Mouse (Mus musculus) spleen, adult 2 months (tissue): ENCODE results near the gene Csde1. TPM values are rescaled to one million over a fixed set of nuclear protein-coding genes. Genes with fewer than 3 reads are reported as not detected.
A peak's percentile ranks its signal among the peaks of the same experiment; 100 is the strongest.

ENCODE experiments used
- DNase-seq, 2 experiments: peaks; one replicate each; pipeline versions ENCODE4 v3.0.0 to v3.0.0-alpha.2; 2012 to 2021; ENCODE audit warnings: low spot score in 2 of 2, low read depth in 1 of 2
- H3K27ac ChIP-seq: fragments of 200-500 bp; 2 replicates; pipeline ENCODE4 v1.5.1; 2012; ENCODE audit warnings: low read length, inconsistent platforms; ENCODE audit not compliant: insufficient read depth
- H3K27me3 ChIP-seq: fragments of 200-500 bp; 2 replicates; pipeline ENCODE4 v1.6.1; 2012; ENCODE audit warnings: mild to moderate bottlenecking, moderate library complexity, low read length, inconsistent platforms; ENCODE audit not compliant: control insufficient read depth, insufficient read depth
- H3K36me3 ChIP-seq: fragments of 200-500 bp; 2 replicates; pipeline ENCODE4 v1.6.1; 2012; ENCODE audit warnings: mild to moderate bottlenecking, low read length, inconsistent platforms; ENCODE audit not compliant: control insufficient read depth, insufficient read depth
- H3K4me1 ChIP-seq: fragments of 200-500 bp; 2 replicates; pipeline ENCODE4 v1.6.1; 2011; ENCODE audit warnings: inconsistent platforms; ENCODE audit not compliant: control insufficient read depth, insufficient read depth, insufficient read length
- H3K4me3 ChIP-seq: fragments of 200-500 bp; 2 replicates; pipeline ENCODE4 v1.5.1; 2011; ENCODE audit warnings: mild to moderate bottlenecking, inconsistent platforms; ENCODE audit not compliant: insufficient read depth, insufficient read length; ENCODE audit errors: extremely low read depth
- CTCF ChIP-seq: fragments of 200-500 bp; IDR thresholded peaks from 2 replicates; pipeline ENCODE4 v1.5.1; 2011; ENCODE audit warnings: mild to moderate bottlenecking, inconsistent platforms; ENCODE audit not compliant: insufficient read depth, insufficient read length, insufficient replicate concordance; ENCODE audit errors: extremely low read depth
- POLR2A ChIP-seq: fragments of 200-500 bp; IDR thresholded peaks from 2 replicates; pipeline ENCODE4 v1.6.1; 2011; ENCODE audit warnings: low read depth, low read length, inconsistent platforms
- whole genome bisulfite sequencing: fragments of 180-500 bp; shearing (Covaris S2); methylation state at CpG from one replicate; pipeline ENCODE4 v1.1.7; 2018; 5-methylcytosine and 5-hydroxymethylcytosine counted together
- polyA plus RNA-seq: library from polyadenylated mRNA; depleted of rRNA; stranded (reverse); fragments of >200 nt; gene quantifications from 2 replicates; pipeline ENCODE4 v1.2.3, GENCODE M21; 2012

The Csde1 gene
- polyA plus RNA-seq, 1 experiment: 17.1 TPM

- Histone ChIP-seq H3K36me3 (no peaks in the 10 kb centered on the region), H3K27ac (no peak overlapping the region), H3K4me1 (no peaks in the 10 kb centered on the region), H3K27me3 (no peaks in the 10 kb centered on the region), H3K4me3 (no peak overlapping the region)
- no peak for DNase-seq
- 85% methylated on average over 9 of the region's 9 CpGs for WGBS
- TF ChIP-seq CTCF: no peak
- TF ChIP-seq POLR2A: no peak
Measured at GRCm38 (mm10) chr3:103079301-103079700, 59.1 kb downstream of the Csde1 start.

- H3K4me1 ChIP-seq: no peaks in the 10 kb centered on the region
- H3K36me3 ChIP-seq: no peaks in the 10 kb centered on the region
- 80% methylated on average over 11 of the region's 11 CpGs for WGBS
- H3K27ac ChIP-seq: no peak overlapping the region
- H3K4me3 ChIP-seq: no peak overlapping the region
- TF ChIP-seq POLR2A (no peak), CTCF (no peak)
- no peak for DNase-seq
- H3K27me3 ChIP-seq: no peaks in the 10 kb centered on the region
Measured at GRCm38 (mm10) chr3:103081051-103081450, 60.8 kb downstream of the Csde1 start.

- H3K27me3 ChIP-seq: no peaks in the 10 kb centered on the region
- no peak overlapping the region for H3K4me3 ChIP-seq
- no peak for DNase-seq
- no peak overlapping the region for H3K27ac ChIP-seq
- TF ChIP-seq POLR2A: no peak
- no peak for TF ChIP-seq CTCF
- 93% methylated on average over 17 of the region's 17 CpGs for WGBS
- no peaks in the 10 kb centered on the region for H3K36me3 ChIP-seq
- no peaks in the 10 kb centered on the region for H3K4me1 ChIP-seq
Measured at GRCm38 (mm10) chr3:103081861-103082453, 61.7 kb downstream of the Csde1 start.

GRCm38 (mm10) chr3:103082761-103083160 lies 62.5 kb downstream of the Csde1 start:
- no peak for DNase-seq
- no peaks in the 10 kb centered on the region for H3K36me3 ChIP-seq
- H3K4me3 ChIP-seq: no peak overlapping the region
- no peak overlapping the region for H3K27ac ChIP-seq
- 69% methylated on average over 5 of the region's 5 CpGs for WGBS
- TF ChIP-seq POLR2A: no peak
- no peak for TF ChIP-seq CTCF
- H3K4me1 ChIP-seq: no peaks in the 10 kb centered on the region
- H3K27me3 ChIP-seq: no peaks in the 10 kb centered on the region

- H3K4me3 ChIP-seq: no peak overlapping the region
- no peaks in the 10 kb centered on the region for H3K27me3 ChIP-seq
- no peaks in the 10 kb centered on the region for H3K4me1 ChIP-seq
- TF ChIP-seq POLR2A (no peak), CTCF (no peak)
- DNase-seq: no peak
- no peaks in the 10 kb centered on the region for H3K36me3 ChIP-seq
- 90% methylated on average over 3 of the region's 3 CpGs for WGBS
- no peak overlapping the region for H3K27ac ChIP-seq
Measured at GRCm38 (mm10) chr3:103085986-103086385, 65.8 kb downstream of the Csde1 start.

- no peaks in the 10 kb centered on the region for H3K36me3 ChIP-seq
- 69% methylated on average over 2 of the region's 2 CpGs for WGBS
- H3K4me3 ChIP-seq: no peak overlapping the region
- H3K27ac ChIP-seq: no peak overlapping the region
- peak in 1 of 2 experiments; percentile 25 for DNase-seq
- TF ChIP-seq POLR2A: no peak
- no peak for TF ChIP-seq CTCF
- H3K27me3 ChIP-seq: no peaks in the 10 kb centered on the region
- no peaks in the 10 kb centered on the region for H3K4me1 ChIP-seq
Measured at GRCm38 (mm10) chr3:103091753-103092152, 71.5 kb downstream of the Csde1 start.

GRCm38 (mm10) chr3:103098662-103099061 lies 78.4 kb downstream of the Csde1 start:
- no peak for TF ChIP-seq POLR2A
- no peak for TF ChIP-seq CTCF
- DNase-seq: no peak
- H3K4me3 ChIP-seq: no peak overlapping the region
- no peaks in the 10 kb centered on the region for H3K36me3 ChIP-seq
- no peak overlapping the region for H3K27ac ChIP-seq
- H3K27me3 ChIP-seq: peaks cover 5% of the 10 kb centered on the region; the same call in 1 of the 2 replicates
- H3K4me1 ChIP-seq: peaks cover 3% of the 10 kb centered on the region
- 88% methylated on average over 23 of the region's 23 CpGs for WGBS
